Mouse (Mus musculus) forebrain, embryonic 10.5 days (tissue): ENCODE results near the gene Mki67. TPM values are rescaled to one million over a fixed set of nuclear protein-coding genes. Genes with fewer than 3 reads are reported as not detected.
"Not testable (repeated sequence)": the region's sequence is repeated elsewhere in the genome, so short reads cannot be mapped to it uniquely, and the experiment has no call there.

Experiments
- DNase-seq: peaks from one replicate; pipeline ENCODE4 v3.0.0-alpha.2; 2017; ENCODE audit warnings: low spot score; ENCODE audit errors: extremely low spot score
- H3K27ac ChIP-seq: fragments of 300-500 bp; sonication (generic); 2 replicates; pipeline ENCODE4 v1.5.1; 2016; ENCODE audit warnings: mild to moderate bottlenecking
- H3K27me3 ChIP-seq: fragments of 300-500 bp; sonication (generic); 2 replicates; pipeline ENCODE4 v1.6.1; 2016; ENCODE audit warnings: mild to moderate bottlenecking; ENCODE audit not compliant: poor library complexity, severe bottlenecking
- H3K36me3 ChIP-seq: fragments of 300-500 bp; sonication (generic); replicated peaks from 2 replicates; pipeline ENCODE4 v1.6.1; 2016; ENCODE audit warnings: mild to moderate bottlenecking, moderate library complexity
- H3K4me1 ChIP-seq: fragments of 300-500 bp; sonication (generic); 2 replicates; pipeline ENCODE4 v1.6.1; 2016
- H3K4me3 ChIP-seq: fragments of 300-500 bp; sonication (generic); 2 replicates; pipeline ENCODE4 v1.5.1; 2016; ENCODE audit warnings: mild to moderate bottlenecking, moderate library complexity
- H3K9me3 ChIP-seq: fragments of 300-500 bp; sonication (generic); 2 replicates; pipeline ENCODE4 v1.6.1; 2016; ENCODE audit warnings: mild to moderate bottlenecking, moderate library complexity
- WGBS: fragments of 180-500 bp; shearing (Covaris S2); methylation state at CpG from one replicate; pipeline ENCODE4 v1.1.7; 2016; 5-methylcytosine and 5-hydroxymethylcytosine counted together
- polyA plus RNA-seq: library from polyadenylated mRNA; unstranded; fragments of >200 nt; fragmentation: Nextera tagmentation; extraction: Ambion mirVana; gene quantifications from 2 replicates; pipeline ENCODE4 v1.2.1, GENCODE M21; 2016

Mki67 gene
- polyA plus RNA-seq, 1 experiment from 2014 or later: 53.4 TPM

DNA sequence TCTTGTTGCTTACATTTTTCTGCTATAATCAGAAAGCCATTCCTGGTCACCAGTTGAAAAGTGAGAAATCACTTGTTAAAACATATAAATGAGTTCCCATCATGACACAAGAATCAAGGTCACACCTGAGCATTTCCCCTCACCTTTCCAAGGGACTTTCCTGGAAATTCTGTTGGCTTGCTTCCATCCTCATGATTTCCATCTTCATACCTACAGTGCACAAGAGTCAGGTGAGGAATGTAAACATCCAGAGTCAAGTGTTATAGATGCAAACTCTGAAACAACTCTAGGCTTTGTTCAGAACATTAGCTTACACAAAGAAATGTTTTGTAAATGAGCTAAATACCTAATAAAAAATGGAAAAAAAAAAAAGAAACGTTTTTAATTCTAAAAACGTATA, 5.5 kb downstream of the Mki67 start:
- no peak overlapping the region for H3K4me3 ChIP-seq
- H3K27ac ChIP-seq: no peak overlapping the region
- no peak for DNase-seq
- 84% methylated on average over 2 of the region's 2 CpGs for whole genome bisulfite sequencing
- H3K9me3 ChIP-seq: no peaks in the 10 kb centered on the region
- peaks cover 78% of the 10 kb centered on the region for H3K36me3 ChIP-seq
- peaks cover 28% of the 10 kb centered on the region for H3K4me1 ChIP-seq
- H3K27me3 ChIP-seq: no peaks in the 10 kb centered on the region

- Histone ChIP-seq H3K4me3 (no peak overlapping the region), H3K27ac (no peak overlapping the region), H3K4me1 (no peaks in the 10 kb centered on the region), H3K27me3 (no peaks in the 10 kb centered on the region), H3K36me3 (peaks cover 100% of the 10 kb centered on the region), H3K9me3 (no peaks in the 10 kb centered on the region)
- DNase-seq: no peak
- 92% methylated on average over 6 of the region's 6 CpGs for WGBS
Observed at GRCm38 (mm10) chr7:135705753-135706152, 10.4 kb downstream of the Mki67 start.

GRCm38 (mm10) chr7:135705083-135705482, 11.1 kb downstream of the Mki67 start:
- H3K4me1 ChIP-seq: no peaks in the 10 kb centered on the region
- no peaks in the 10 kb centered on the region for H3K27me3 ChIP-seq
- DNase-seq: no peak
- no peaks in the 10 kb centered on the region for H3K9me3 ChIP-seq
- whole genome bisulfite sequencing: 87% methylated on average over 1 of the region's 1 CpGs
- H3K36me3 ChIP-seq: peaks cover 100% of the 10 kb centered on the region
- no peak overlapping the region for H3K4me3 ChIP-seq
- no peak overlapping the region for H3K27ac ChIP-seq

- no peaks in the 10 kb centered on the region for H3K9me3 ChIP-seq
- WGBS: 97% methylated on average over 8 of the region's 8 CpGs
- no peak overlapping the region for H3K27ac ChIP-seq
- no peak overlapping the region for H3K4me3 ChIP-seq
- no peaks in the 10 kb centered on the region for H3K4me1 ChIP-seq
- H3K27me3 ChIP-seq: no peaks in the 10 kb centered on the region
- peaks cover 100% of the 10 kb centered on the region for H3K36me3 ChIP-seq
- no peak for DNase-seq
Observed at GRCm38 (mm10) chr7:135704251-135704650, 11.9 kb downstream of the Mki67 start.

DNA sequence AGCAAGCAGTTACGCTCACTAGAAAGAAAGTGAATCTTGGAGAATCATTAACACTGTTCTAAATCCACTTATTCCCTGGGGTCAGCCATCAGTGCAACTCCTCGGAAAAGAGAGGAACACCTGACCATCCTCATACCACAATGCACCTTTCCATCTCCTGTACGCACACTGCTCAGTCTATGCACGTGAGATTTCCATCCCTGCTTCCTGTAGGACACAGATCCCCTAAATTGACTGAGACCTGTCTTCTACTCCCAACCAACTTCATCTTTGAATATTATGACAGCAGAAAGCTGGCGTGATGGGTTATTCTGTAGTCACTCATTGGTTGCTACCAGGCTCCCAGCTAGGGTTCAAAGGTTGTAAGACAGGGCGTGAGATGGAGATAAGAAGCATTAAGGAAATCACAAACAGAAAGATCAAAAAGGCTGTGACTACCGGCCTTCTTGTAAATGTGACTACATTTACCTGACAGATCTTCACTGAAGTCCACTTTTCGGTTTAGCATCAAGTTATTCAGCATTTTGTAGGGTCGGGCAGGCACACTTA, 12.5 kb downstream of the Mki67 start:
- H3K27me3 ChIP-seq: no peaks in the 10 kb centered on the region
- H3K4me3 ChIP-seq: no peak overlapping the region
- H3K27ac ChIP-seq: no peak overlapping the region
- H3K9me3 ChIP-seq: no peaks in the 10 kb centered on the region
- H3K4me1 ChIP-seq: no peaks in the 10 kb centered on the region
- H3K36me3 ChIP-seq: peaks cover 100% of the 10 kb centered on the region
- WGBS: 94% methylated on average over 9 of the region's 9 CpGs
- no peak for DNase-seq

DNA sequence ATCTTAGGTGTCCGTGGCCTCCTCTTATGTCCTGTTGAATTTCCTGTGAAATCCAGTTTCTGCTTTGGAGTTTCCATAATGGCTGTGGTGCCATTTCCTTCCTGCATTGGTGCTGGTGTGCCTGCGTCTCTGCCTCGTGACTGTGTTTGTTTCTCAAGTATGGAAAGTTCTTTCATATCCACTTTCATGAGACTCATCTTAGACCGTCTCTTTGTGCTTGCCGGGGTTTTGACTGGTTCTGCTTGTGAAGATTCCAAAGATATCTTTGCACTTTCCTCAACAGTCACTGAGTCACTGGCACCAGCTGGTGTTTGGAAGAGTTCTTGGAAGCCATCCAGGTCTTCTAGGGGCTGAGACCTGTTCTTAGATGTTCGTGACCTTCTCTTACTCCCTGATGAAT, 16.8 kb downstream of the Mki67 start:
- H3K27ac ChIP-seq, DNase-seq, H3K9me3 ChIP-seq, H3K27me3 ChIP-seq, H3K4me1 ChIP-seq, H3K4me3 ChIP-seq: not testable (repeated sequence)
- WGBS: 95% methylated on average over 6 of the region's 6 CpGs
- H3K36me3 ChIP-seq: peaks cover 100% of the 10 kb centered on the region

DNA sequence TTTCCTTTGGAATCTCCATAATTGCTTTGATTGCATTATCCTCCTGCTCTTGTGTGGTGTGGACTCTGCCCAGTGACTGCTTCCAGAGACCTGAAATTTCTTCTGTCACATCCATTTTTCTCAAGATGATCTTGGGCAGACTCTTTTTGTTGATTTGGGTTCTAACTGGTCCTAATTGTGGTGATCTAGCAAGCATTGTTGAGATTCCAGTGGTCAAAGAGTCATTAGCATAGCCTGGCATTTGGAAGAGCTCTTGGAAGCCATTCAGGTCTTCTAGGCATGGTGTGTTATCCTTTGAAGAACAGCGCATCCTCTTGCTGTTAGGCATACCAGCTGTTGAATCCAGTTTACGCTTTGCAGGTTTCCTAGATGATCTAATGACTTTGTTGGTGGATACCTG, 17.8 kb downstream of the Mki67 start:
- Histone ChIP-seq H3K27me3 (no peaks in the 10 kb centered on the region), H3K4me1 (no peaks in the 10 kb centered on the region), H3K27ac (no peak overlapping the region), H3K9me3 (no peaks in the 10 kb centered on the region), H3K4me3 (no peak overlapping the region), H3K36me3 (peaks cover 100% of the 10 kb centered on the region)
- WGBS: 99% methylated on average over 2 of the region's 2 CpGs
- no peak for DNase-seq

DNA sequence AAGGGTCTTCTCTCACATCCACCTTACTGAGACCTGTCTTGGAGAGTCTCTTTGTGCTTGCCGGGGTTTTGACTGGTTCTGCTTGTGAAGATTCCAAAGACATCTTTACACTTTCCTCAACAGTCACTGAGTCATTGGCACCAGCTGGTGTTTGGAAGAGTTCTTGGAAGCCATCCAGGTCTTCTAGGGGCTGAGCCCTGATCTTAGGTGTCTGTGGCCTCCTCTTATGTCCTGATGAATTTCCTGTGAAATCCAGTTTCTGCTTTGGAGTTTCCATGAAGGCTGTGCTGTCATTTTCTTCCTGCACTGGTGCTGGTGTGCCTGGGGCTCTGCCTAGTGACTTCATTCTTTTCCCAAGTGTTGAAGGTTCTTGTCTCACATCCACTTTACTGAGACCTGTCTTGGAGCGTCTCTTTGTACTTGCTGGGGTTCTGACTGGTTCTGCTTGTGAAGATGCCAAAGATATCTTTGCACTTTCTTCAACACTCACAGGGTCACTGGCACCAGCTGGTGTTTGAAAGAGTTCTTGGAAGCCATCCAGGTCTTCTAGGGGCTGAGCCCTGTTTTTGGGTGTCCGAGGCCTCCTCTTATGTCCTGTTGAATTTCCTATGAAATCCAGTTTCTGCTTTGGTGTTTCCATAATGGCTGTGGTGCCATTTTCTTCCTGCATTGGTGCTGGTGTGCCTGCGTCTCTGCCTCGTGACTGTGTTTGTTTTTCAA, 19.0 kb downstream of the Mki67 start:
- 95% methylated on average over 5 of the region's 5 CpGs for WGBS

GRCm38 (mm10) chr7:135696127-135696526, 20.0 kb downstream of the Mki67 start:
- H3K4me1 ChIP-seq: no peaks in the 10 kb centered on the region
- H3K36me3 ChIP-seq: peaks cover 100% of the 10 kb centered on the region
- no peaks in the 10 kb centered on the region for H3K9me3 ChIP-seq
- 93% methylated on average over 4 of the region's 4 CpGs for WGBS
- DNase-seq: no peak
- H3K27ac ChIP-seq: no peak overlapping the region
- H3K4me3 ChIP-seq: no peak overlapping the region
- no peaks in the 10 kb centered on the region for H3K27me3 ChIP-seq

More for the DNA sequence above, 19.0 kb downstream of the Mki67 start:
- not testable (repeated sequence) for DNase-seq, H3K9me3 ChIP-seq, H3K4me3 ChIP-seq, H3K4me1 ChIP-seq, H3K27ac ChIP-seq, H3K27me3 ChIP-seq
- peaks cover 100% of the 10 kb centered on the region for H3K36me3 ChIP-seq

DNA sequence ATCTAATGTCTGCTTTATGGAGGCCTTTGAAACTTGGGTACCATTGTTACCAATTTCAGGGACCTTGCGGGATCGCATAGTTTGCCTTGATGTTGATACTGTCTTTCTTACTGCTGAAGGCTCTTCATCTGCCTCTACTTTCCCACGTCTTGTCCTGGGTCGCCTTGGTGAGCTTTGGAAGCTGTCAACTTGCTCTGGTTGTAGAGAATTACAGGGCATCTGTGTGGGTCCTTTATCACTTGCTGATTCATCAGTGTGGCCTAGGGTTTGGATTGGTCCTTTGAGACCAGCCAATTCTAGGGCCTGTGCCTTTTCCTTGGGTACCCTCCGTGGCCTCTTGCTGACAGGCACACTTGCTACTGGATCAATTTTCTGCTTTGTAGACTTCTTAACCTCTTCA, 21.4 kb downstream of the Mki67 start:
- H3K36me3 ChIP-seq: peaks cover 100% of the 10 kb centered on the region
- H3K27me3 ChIP-seq: no peaks in the 10 kb centered on the region
- no peaks in the 10 kb centered on the region for H3K4me1 ChIP-seq
- no peaks in the 10 kb centered on the region for H3K9me3 ChIP-seq
- H3K27ac ChIP-seq: no peak overlapping the region
- 96% methylated on average over 5 of the region's 5 CpGs for WGBS
- DNase-seq: no peak
- no peak overlapping the region for H3K4me3 ChIP-seq

DNA sequence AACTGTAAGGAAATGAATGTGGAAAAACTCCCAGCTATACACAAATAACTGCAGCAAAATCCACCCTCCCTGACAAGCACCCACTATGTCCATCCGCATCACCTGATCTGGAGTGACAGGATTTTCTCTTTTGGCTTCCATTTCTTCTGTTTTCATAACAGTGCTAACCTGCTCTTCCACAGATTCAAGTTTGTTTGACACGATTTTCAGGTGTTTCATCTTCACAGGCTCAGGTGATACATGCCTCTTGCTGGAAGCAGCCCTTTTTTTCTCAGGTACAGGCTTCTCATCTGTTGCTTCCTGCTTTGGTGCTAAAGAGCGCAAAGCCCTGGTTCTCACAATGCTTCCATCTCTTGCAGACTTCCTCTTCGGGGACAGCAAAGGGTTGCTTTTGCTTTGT, 22.0 kb downstream of the Mki67 start:
- WGBS: 95% methylated on average over 4 of the region's 4 CpGs
- Histone ChIP-seq H3K4me1 (no peaks in the 10 kb centered on the region), H3K9me3 (no peaks in the 10 kb centered on the region), H3K36me3 (peaks cover 100% of the 10 kb centered on the region), H3K27me3 (no peaks in the 10 kb centered on the region), H3K27ac (no peak overlapping the region), H3K4me3 (no peak overlapping the region)
- no peak for DNase-seq

DNA sequence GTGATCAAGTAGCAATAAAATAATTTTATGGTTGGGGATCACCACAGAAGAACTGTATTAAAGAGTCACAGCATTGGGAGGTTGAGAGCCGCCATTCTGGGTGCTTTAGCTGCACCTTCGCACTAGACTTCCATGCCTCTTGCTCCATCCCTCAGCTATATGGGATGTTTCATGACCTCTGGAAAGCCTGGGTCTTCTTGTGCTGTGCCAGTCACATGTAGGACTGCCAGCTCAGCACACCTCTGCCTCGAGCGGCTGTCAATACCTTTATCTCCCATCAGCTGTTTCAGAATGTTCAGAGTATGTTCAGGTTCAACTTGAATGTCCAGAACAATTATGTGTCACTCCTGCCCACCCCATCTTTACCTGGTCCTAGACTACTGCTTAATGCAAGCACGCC, 24.2 kb downstream of the Mki67 start:
- Histone ChIP-seq H3K4me1 (no peaks in the 10 kb centered on the region), H3K36me3 (peaks cover 100% of the 10 kb centered on the region), H3K27me3 (no peaks in the 10 kb centered on the region), H3K27ac (no peak overlapping the region), H3K4me3 (no peak overlapping the region), H3K9me3 (no peaks in the 10 kb centered on the region)
- DNase-seq: no peak
- WGBS: 94% methylated on average over 5 of the region's 5 CpGs

DNA sequence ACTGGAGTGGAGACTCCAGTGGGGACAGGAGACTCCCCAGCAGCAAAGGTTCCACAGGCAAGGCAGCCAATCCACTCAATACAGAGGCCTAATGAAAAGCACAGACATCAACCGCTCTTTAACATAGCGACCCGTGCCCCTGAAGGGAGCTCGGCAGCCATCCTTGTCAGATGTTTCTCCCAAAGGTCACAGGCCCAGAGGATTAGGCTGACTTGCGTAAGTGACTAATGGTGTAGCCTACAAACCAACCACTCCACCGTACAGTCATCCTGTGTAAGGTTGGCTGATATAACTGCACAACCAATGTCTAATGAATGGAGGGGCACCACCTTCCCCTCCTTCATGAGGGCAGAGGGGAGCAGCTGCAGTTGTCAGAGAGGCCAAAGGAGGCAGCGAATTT, 26.8 kb downstream of the Mki67 start:
- no peak for DNase-seq
- Histone ChIP-seq H3K36me3 (peaks cover 97% of the 10 kb centered on the region), H3K27ac (no peak overlapping the region), H3K9me3 (no peaks in the 10 kb centered on the region), H3K4me3 (no peak overlapping the region), H3K27me3 (no peaks in the 10 kb centered on the region), H3K4me1 (no peaks in the 10 kb centered on the region)
- 95% methylated on average over 7 of the region's 7 CpGs for WGBS
